Mouse (Mus musculus): Measurements from ENCODE around the gene Lrrc28.

DNA sequence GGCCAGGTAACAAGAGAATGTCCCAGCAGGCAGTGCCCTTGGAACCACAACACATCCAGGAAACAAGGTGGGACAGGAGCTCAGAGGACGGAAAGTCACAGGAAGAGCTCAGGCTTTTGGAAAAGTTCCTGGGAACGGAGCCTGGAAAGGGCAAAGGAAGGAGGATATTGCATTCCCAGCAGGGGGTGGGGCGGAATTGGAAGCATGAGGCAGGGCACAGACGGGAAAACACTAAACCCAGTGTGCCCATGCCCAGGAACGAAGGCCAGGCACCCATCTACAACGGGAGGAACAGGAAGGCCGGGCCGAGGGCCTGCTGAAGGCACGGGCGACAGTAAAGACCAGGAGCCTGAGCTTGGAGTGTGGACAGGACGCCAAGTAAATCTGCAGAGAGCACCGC, 82.9 kb downstream of the Lrrc28 start:
- TF ChIP-seq CTCF (IDR thresholded peaks at IDR 0.05; ENCODE audit: borderline replicate concordance, extremely low read depth, insufficient read depth, insufficient read length) (no peak), POLR2A (IDR thresholded peaks at IDR 0.05; ENCODE audit: borderline replicate concordance, extremely low read depth, insufficient read depth, insufficient read length, poor library complexity, severe bottlenecking) (no peak)
